Mouse (Mus musculus): ENCODE measurements around the gene Ank3. TPM values are rescaled to one million over a fixed set of nuclear protein-coding genes. Genes with fewer than 3 reads are reported as not detected.

Gene Ank3
- polyA plus RNA-seq, 1 experiment: 23.3 TPM

DNA sequence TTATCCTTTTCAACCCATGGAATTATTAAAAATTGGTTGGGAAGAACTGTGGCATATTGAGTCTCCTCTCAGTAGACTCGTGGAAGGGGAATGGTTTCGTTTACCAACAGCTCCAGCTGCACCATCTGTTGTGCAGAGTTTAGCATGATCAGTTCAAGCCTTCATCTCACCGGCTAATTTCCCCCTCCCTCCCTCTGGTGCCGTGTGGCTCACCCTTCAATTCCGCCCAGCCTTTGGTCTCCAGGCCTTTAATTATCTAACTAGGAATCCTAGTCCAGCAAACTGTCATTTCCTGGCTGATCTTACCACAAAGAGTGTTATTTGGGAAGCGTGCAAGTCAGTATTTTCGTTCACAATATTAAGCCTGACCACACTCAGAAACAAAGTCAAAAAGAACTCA is 393.4 kb downstream of the Ank3 start:
- H3K4me1 ChIP-seq (ENCODE audit: control insufficient read depth, insufficient read depth, low read length): peaks cover 4% of the 10 kb centered on the region; the same call in 1 of the 2 replicates
- no peak for TF ChIP-seq CTCF (IDR thresholded peaks at IDR 0.05; ENCODE audit: insufficient read depth, low read length)
- no peak for TF ChIP-seq POLR2A (IDR thresholded peaks at IDR 0.05; ENCODE audit: borderline replicate concordance, extremely low read depth, low read depth, low read length)
- DNase-seq: no peak
- WGBS: 71% methylated on average over 7 of the region's 7 CpGs
- no peak overlapping the region for H3K4me3 ChIP-seq (replicated peaks; ENCODE audit: extremely low read depth, low read depth, low read length)

- H3K4me3 ChIP-seq (replicated peaks; ENCODE audit: extremely low read depth, low read depth, low read length): no peak overlapping the region
- WGBS: 77% methylated on average over 9 of the region's 9 CpGs
- peaks cover 4% of the 10 kb centered on the region; the same call in 1 of the 2 replicates for H3K4me1 ChIP-seq (ENCODE audit: control insufficient read depth, insufficient read depth, low read length)
- no peak for DNase-seq
- TF ChIP-seq CTCF (IDR thresholded peaks at IDR 0.05; ENCODE audit: insufficient read depth, low read length): no peak
- TF ChIP-seq POLR2A (IDR thresholded peaks at IDR 0.05; ENCODE audit: borderline replicate concordance, extremely low read depth, low read depth, low read length): no peak
Observed at GRCm38 (mm10) chr10:69792400-69792799, 393.8 kb downstream of the Ank3 start.

DNA sequence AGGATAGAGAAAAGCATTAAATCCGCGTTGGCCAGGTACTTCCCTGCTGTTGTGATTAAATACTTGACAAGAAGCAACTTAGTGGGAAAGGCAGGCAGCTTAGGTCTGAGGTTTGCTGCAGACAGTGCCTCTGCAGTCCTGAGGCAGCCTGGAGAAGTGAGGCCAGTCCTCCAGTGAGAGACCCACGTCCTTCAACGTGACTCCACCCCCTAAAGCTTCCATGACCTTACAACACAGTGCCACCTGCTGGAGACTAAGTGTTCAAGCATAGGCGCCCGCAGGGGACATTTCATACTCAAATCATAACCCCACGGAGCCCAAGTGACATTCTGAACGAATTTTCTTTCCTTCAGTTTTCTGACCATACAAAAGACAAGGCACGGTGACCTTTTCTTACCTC is 394.5 kb downstream of the Ank3 start:
- DNase-seq: peak; percentile 30
- WGBS: 37% methylated on average over 9 of the region's 9 CpGs
- no peak overlapping the region for H3K4me3 ChIP-seq (replicated peaks; ENCODE audit: extremely low read depth, low read depth, low read length)
- TF ChIP-seq CTCF (IDR thresholded peaks at IDR 0.05; ENCODE audit: insufficient read depth, low read length) (peak; percentile 47), POLR2A (IDR thresholded peaks at IDR 0.05; ENCODE audit: borderline replicate concordance, extremely low read depth, low read depth, low read length) (no peak)
- peaks cover 4% of the 10 kb centered on the region; the same call in 1 of the 2 replicates for H3K4me1 ChIP-seq (ENCODE audit: control insufficient read depth, insufficient read depth, low read length)

- peaks cover 4% of the 10 kb centered on the region; the same call in 1 of the 2 replicates for H3K4me1 ChIP-seq (ENCODE audit: control insufficient read depth, insufficient read depth, low read length)
- 73% methylated on average over 3 of the region's 3 CpGs for WGBS
- TF ChIP-seq CTCF (IDR thresholded peaks at IDR 0.05; ENCODE audit: insufficient read depth, low read length) (no peak), POLR2A (IDR thresholded peaks at IDR 0.05; ENCODE audit: borderline replicate concordance, extremely low read depth, low read depth, low read length) (no peak)
- DNase-seq: no peak
- H3K4me3 ChIP-seq (replicated peaks; ENCODE audit: extremely low read depth, low read depth, low read length): no peak overlapping the region
Observed at GRCm38 (mm10) chr10:69795656-69796055, 397.1 kb downstream of the Ank3 start.

DNA sequence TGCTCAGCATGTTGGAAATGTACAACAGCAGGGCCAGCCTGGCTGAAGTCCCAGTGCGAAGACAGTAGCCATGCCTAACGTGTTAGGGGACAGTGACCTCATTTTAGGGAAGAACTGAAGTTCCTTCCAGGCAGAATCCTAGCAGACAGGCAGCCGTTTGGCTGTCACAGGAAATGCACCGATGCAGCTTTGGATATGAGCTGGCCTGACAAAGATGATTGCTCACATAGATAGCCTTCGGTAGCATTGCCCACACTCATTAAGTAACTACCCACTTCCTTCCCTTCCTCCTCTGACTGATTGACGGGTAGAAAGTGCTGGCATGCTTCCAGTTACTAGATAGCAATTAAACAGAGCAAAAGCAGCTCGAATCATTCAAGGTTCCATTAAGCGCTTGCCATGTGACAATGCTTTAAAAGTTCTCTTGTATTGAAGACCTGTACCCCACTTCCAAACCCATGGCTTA is 397.9 kb downstream of the Ank3 start:
- peaks cover 4% of the 10 kb centered on the region; the same call in 1 of the 2 replicates for H3K4me1 ChIP-seq (ENCODE audit: control insufficient read depth, insufficient read depth, low read length)
- TF ChIP-seq CTCF (IDR thresholded peaks at IDR 0.05; ENCODE audit: insufficient read depth, low read length): no peak
- H3K4me3 ChIP-seq (replicated peaks; ENCODE audit: extremely low read depth, low read depth, low read length): no peak overlapping the region
- WGBS: 27% methylated on average over 8 of the region's 8 CpGs
- no peak for DNase-seq

DNA sequence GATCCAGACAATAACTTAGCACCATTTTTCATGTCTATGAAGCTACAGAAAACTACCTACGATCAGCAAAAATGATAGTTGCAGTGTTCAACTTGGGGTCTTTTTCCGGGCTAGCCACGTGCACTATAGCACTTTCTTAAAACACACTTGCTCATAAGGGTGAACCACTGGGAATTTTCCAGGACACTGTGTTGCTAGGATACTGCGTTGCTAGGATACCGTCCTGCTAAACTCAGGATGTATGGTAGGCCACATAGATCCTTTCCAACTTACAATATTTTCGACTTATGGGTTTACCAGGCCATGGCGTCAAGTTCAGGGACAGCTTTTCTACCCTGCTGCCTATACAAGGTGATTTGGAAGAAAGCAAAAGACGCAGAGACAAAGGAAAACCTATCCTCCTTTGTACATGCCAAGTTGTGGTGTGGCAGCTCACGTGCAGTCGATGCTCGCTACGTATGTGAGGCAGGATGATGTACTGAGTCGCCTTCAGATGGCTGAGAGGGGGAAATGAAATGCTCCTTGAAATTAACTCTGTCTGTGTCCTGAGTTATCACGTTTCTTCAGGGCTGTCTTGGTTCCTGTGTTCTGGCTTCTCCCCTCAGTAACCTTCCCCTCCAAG is 404.7 kb downstream of the Ank3 start:
- Histone ChIP-seq H3K4me3 (replicated peaks; ENCODE audit: extremely low read depth, low read depth, low read length) (no peak overlapping the region), H3K4me1 (ENCODE audit: control insufficient read depth, insufficient read depth, low read length) (no peaks in the 10 kb centered on the region)
- 86% methylated on average over 14 of the region's 14 CpGs for WGBS
- TF ChIP-seq CTCF (IDR thresholded peaks at IDR 0.05; ENCODE audit: insufficient read depth, low read length) (no peak), POLR2A (IDR thresholded peaks at IDR 0.05; ENCODE audit: borderline replicate concordance, extremely low read depth, low read depth, low read length) (no peak)
- DNase-seq: no peak

DNA sequence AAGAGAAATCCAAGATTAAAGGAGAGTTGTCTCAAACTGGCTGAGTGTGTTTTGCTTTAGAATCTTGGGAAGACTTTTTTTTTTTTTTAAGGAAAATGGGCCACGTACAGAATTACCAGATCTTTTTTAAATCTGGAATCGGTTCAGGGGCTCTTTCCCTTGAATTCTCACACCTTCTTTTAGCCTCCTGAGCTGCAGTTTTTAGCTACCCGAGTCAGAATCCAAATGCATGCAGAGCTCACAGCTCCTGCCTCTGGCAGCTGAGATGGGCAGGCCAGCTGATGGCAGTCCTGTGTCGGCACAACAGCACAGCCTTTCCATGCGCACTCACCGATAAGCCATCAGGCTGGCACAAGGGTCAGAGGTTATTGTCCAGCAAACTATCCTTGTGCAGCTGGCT is 406.0 kb downstream of the Ank3 start:
- no peaks in the 10 kb centered on the region for H3K4me1 ChIP-seq (ENCODE audit: control insufficient read depth, insufficient read depth, low read length)
- TF ChIP-seq POLR2A (IDR thresholded peaks at IDR 0.05; ENCODE audit: borderline replicate concordance, extremely low read depth, low read depth, low read length) (no peak), CTCF (IDR thresholded peaks at IDR 0.05; ENCODE audit: insufficient read depth, low read length) (no peak)
- WGBS: 65% methylated on average over 6 of the region's 6 CpGs
- no peak overlapping the region for H3K4me3 ChIP-seq (replicated peaks; ENCODE audit: extremely low read depth, low read depth, low read length)
- no peak for DNase-seq

GRCm38 (mm10) chr10:69810785-69811184 is 412.2 kb downstream of the Ank3 start:
- no peak for DNase-seq
- 80% methylated on average over 8 of the region's 8 CpGs for WGBS
- no peaks in the 10 kb centered on the region for H3K4me1 ChIP-seq (ENCODE audit: control insufficient read depth, insufficient read depth, low read length)
- TF ChIP-seq CTCF (IDR thresholded peaks at IDR 0.05; ENCODE audit: insufficient read depth, low read length) (no peak), POLR2A (IDR thresholded peaks at IDR 0.05; ENCODE audit: borderline replicate concordance, extremely low read depth, low read depth, low read length) (no peak)
- no peak overlapping the region for H3K4me3 ChIP-seq (replicated peaks; ENCODE audit: extremely low read depth, low read depth, low read length)

GRCm38 (mm10) chr10:69813823-69814522 is 415.4 kb downstream of the Ank3 start:
- H3K4me1 ChIP-seq (ENCODE audit: control insufficient read depth, insufficient read depth, low read length): no peaks in the 10 kb centered on the region
- no peak overlapping the region for H3K4me3 ChIP-seq (replicated peaks; ENCODE audit: extremely low read depth, low read depth, low read length)
- WGBS: 54% methylated on average over 6 of the region's 6 CpGs
- no peak for TF ChIP-seq POLR2A (IDR thresholded peaks at IDR 0.05; ENCODE audit: borderline replicate concordance, extremely low read depth, low read depth, low read length)
- TF ChIP-seq CTCF (IDR thresholded peaks at IDR 0.05; ENCODE audit: insufficient read depth, low read length): no peak
- DNase-seq: no peak

DNA sequence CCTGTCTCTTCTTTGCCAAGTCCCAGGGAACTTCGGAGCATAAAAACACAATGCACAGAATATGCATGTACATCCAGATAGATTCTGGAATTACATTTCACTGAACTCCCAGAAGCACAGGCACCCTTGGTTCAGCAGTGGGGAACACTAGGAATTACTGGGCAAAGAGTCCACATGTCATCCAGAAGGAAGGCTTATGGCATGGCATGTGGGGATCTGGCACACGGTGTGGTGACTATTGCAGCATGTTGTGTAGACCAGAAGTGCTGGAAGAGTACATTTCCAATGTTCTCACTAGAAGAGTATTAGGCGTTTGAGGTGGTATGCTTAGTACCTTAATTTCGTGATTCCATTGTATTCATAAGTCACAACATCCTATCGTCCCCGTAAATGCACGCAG is 422.7 kb downstream of the Ank3 start:
- DNase-seq: no peak
- WGBS: 87% methylated on average over 7 of the region's 7 CpGs
- TF ChIP-seq CTCF (IDR thresholded peaks at IDR 0.05; ENCODE audit: insufficient read depth, low read length) (no peak), POLR2A (IDR thresholded peaks at IDR 0.05; ENCODE audit: borderline replicate concordance, extremely low read depth, low read depth, low read length) (no peak)
- H3K4me3 ChIP-seq (replicated peaks; ENCODE audit: extremely low read depth, low read depth, low read length): no peak overlapping the region
- no peaks in the 10 kb centered on the region for H3K4me1 ChIP-seq (ENCODE audit: control insufficient read depth, insufficient read depth, low read length)

Measured in lung, adult 2 months (tissue).